Mouse (Mus musculus) testis, adult 2 months (tissue): ENCODE measurements around the gene Mb.

ENCODE experiments used
- CTCF ChIP-seq: fragments of 200-500 bp; IDR thresholded peaks from 2 replicates; pipeline ENCODE4 v1.5.1; 2012; ENCODE audit warnings: low read depth, mild to moderate bottlenecking, inconsistent platforms, low read length, moderate library complexity; ENCODE audit not compliant: control insufficient read depth, insufficient read depth, insufficient replicate concordance
- POLR2A ChIP-seq: fragments of 200-500 bp; IDR thresholded peaks from 2 replicates; pipeline ENCODE4 v1.6.1; 2012; ENCODE audit warnings: low read depth, mild to moderate bottlenecking, inconsistent platforms, low read length, moderate library complexity; ENCODE audit not compliant: control insufficient read depth

DNA sequence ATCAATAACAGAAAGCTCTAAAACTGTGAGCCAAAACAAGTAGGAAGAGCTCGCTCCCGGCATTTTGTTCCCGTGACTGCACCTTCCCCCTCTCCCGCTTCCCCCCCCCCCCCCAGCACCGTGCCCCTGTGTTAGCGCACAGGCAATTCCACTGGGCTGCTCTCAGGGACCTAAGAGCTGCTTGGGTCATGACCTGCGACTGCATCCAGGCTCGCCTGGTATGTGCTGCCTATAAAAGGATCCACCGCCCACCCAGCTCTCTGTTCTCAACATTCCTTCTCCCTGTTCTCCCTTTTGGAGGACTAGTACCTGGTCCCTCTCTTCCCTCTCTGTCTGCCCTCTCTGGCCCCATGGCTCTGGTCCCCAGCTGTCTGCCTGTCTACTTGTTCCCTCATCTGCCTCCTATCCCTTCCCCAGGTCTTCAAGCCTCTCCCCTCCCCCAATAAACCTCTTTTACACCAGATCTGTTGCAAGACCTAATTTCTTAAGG, 11.2 kb downstream of the Mb start:
- TF ChIP-seq CTCF = no peak
- no peak for TF ChIP-seq POLR2A
